Mouse (Mus musculus) MEL (cell line): ENCODE measurements around the gene Nrcam. TPM values are rescaled to one million over a fixed set of nuclear protein-coding genes. Genes with fewer than 3 reads are reported as not detected.

Source experiments
- DNase-seq: peaks from one replicate; pipeline ENCODE4 v3.0.0; 2011; ENCODE audit warnings: low read depth, low spot score
- H3K27ac ChIP-seq: 2 replicates; pipeline ENCODE4 v1.5.1; 2012; ENCODE audit warnings: low read depth, mild to moderate bottlenecking, control low read depth, low read length, moderate library complexity; ENCODE audit not compliant: control insufficient read depth
- H3K27me3 ChIP-seq, 2 experiments: fragments of 150-350 bp in 1 of 2; sonication (generic) in 1 of 2; 2 replicates each; pipeline ENCODE4 v1.6.1; 2012; ENCODE audit warnings: low read length in 2 of 2, mild to moderate bottlenecking in 2 of 2, improper control_type of control experiment in 1 of 2, moderate library complexity in 1 of 2; ENCODE audit not compliant: insufficient read depth in 2 of 2, control insufficient read depth in 1 of 2
- H3K36me3 ChIP-seq, 2 experiments: 2 replicates each; pipeline ENCODE4 v1.6.1; 2012 to 2014; ENCODE audit warnings: low read length in 2 of 2, improper control_type of control experiment in 1 of 2, inconsistent platforms in 1 of 2, mild to moderate bottlenecking in 1 of 2; ENCODE audit not compliant: insufficient read depth in 2 of 2, control insufficient read depth in 1 of 2
- H3K4me1 ChIP-seq, 2 experiments: fragments of 150-350 bp in 1 of 2; sonication (generic) in 1 of 2; 2 replicates each; pipeline ENCODE4 v1.6.1; 2012; ENCODE audit warnings: low read length in 2 of 2, improper control_type of control experiment in 1 of 2, mild to moderate bottlenecking in 1 of 2; ENCODE audit not compliant: insufficient read depth in 2 of 2, control insufficient read depth in 1 of 2
- H3K4me3 ChIP-seq, 2 experiments: fragments of 150-350 bp in 1 of 2; sonication (generic) in 1 of 2; 2 replicates each; pipeline ENCODE4 v1.5.1; 2012; ENCODE audit warnings: low read depth in 2 of 2, low read length in 2 of 2, mild to moderate bottlenecking in 2 of 2, moderate library complexity in 2 of 2, control low read depth in 1 of 2, improper control_type of control experiment in 1 of 2; ENCODE audit not compliant: control insufficient read depth in 1 of 2, insufficient read depth in 1 of 2
- H3K79me2 ChIP-seq: 2 replicates; pipeline ENCODE4 v1.6.1; 2012; ENCODE audit warnings: mild to moderate bottlenecking, low read length, moderate library complexity; ENCODE audit not compliant: control insufficient read depth, poor library complexity, insufficient read depth
- H3K9ac ChIP-seq: 2 replicates; pipeline ENCODE4 v1.6.1; 2012; ENCODE audit warnings: low read depth, mild to moderate bottlenecking, control low read depth, low read length, moderate library complexity; ENCODE audit not compliant: control insufficient read depth, poor library complexity, severe bottlenecking
- H3K9me3 ChIP-seq: fragments of 150-350 bp; sonication (generic); replicated peaks from 2 replicates; pipeline ENCODE4 v1.6.1; 2012; ENCODE audit warnings: mild to moderate bottlenecking, low read length, improper control_type of control experiment, moderate library complexity; ENCODE audit not compliant: insufficient read depth
- CHD1 ChIP-seq: IDR thresholded peaks from 2 replicates; pipeline ENCODE4 v1.6.1; 2012; ENCODE audit warnings: low read depth, mild to moderate bottlenecking, inconsistent platforms, low read length, improper control_type of control experiment
- CTCF ChIP-seq, 3 experiments: IDR thresholded peaks in 2 of 3; conservative IDR thresholded peaks in 1 of 3; 2 replicates each; pipeline ENCODE4 v1.5.1; 2011 to 2012; ENCODE audit warnings: low read length in 3 of 3, low read depth in 2 of 3, mild to moderate bottlenecking in 2 of 3, improper control_type of control experiment in 1 of 3, inconsistent platforms in 1 of 3, mixed read lengths in 1 of 3, moderate library complexity in 1 of 3; ENCODE audit not compliant: control insufficient read depth in 1 of 3, insufficient read depth in 1 of 3, poor library complexity in 1 of 3, severe bottlenecking in 1 of 3
- E2F4 ChIP-seq: IDR thresholded peaks from 2 replicates; pipeline ENCODE4 v1.6.1; 2011; ENCODE audit warnings: low read depth, low read length, improper control_type of control experiment, borderline replicate concordance
- ETS1 ChIP-seq: IDR thresholded peaks from 2 replicates; pipeline ENCODE4 v1.6.1; 2012; ENCODE audit warnings: low read depth, mild to moderate bottlenecking, inconsistent platforms, low read length, improper control_type of control experiment, moderate library complexity
- GATA1 ChIP-seq: IDR thresholded peaks from 2 replicates; pipeline ENCODE4 v1.6.1; 2011; ENCODE audit warnings: low read depth, low read length, improper control_type of control experiment
- HCFC1 ChIP-seq: IDR thresholded peaks from 2 replicates; pipeline ENCODE4 v1.6.1; 2012; ENCODE audit warnings: low read depth, mild to moderate bottlenecking, inconsistent platforms, low read length, improper control_type of control experiment, moderate library complexity
- JUND ChIP-seq: IDR thresholded peaks from 2 replicates; pipeline ENCODE4 v1.6.1; 2011; ENCODE audit warnings: low read depth, mild to moderate bottlenecking, improper control_type of control experiment, low read length
- MAFK ChIP-seq: IDR thresholded peaks from 2 replicates; pipeline ENCODE4 v1.6.1; 2011; ENCODE audit warnings: low read depth, mild to moderate bottlenecking, low read length, improper control_type of control experiment, borderline replicate concordance
- MAX ChIP-seq: IDR thresholded peaks from 2 replicates; pipeline ENCODE4 v1.6.1; 2011; ENCODE audit warnings: low read length, improper control_type of control experiment
- MAZ ChIP-seq: IDR thresholded peaks from 2 replicates; pipeline ENCODE4 v1.6.1; 2012; ENCODE audit warnings: low read depth, mild to moderate bottlenecking, inconsistent platforms, low read length, improper control_type of control experiment
- MEF2A ChIP-seq: IDR thresholded peaks from 2 replicates; pipeline ENCODE4 v1.6.1; 2014; ENCODE audit warnings: low read depth, mild to moderate bottlenecking, inconsistent platforms, low read length, improper control_type of control experiment; ENCODE audit not compliant: poor library complexity, insufficient replicate concordance, severe bottlenecking; ENCODE audit errors: extremely low read depth
- MXI1 ChIP-seq: IDR thresholded peaks from 2 replicates; pipeline ENCODE4 v1.6.1; 2011; ENCODE audit warnings: mild to moderate bottlenecking, low read depth, low read length, improper control_type of control experiment
- MYB ChIP-seq: IDR thresholded peaks from 2 replicates; pipeline ENCODE4 v1.6.1; 2011; ENCODE audit warnings: mild to moderate bottlenecking, low read depth, low read length, improper control_type of control experiment
- NELFE ChIP-seq: IDR thresholded peaks from 2 replicates; pipeline ENCODE4 v1.6.1; 2011; ENCODE audit warnings: low read depth, low read length, improper control_type of control experiment
- NRF1 ChIP-seq: IDR thresholded peaks from 2 replicates; pipeline ENCODE4 v1.6.1; 2014; ENCODE audit warnings: low read depth, mild to moderate bottlenecking, inconsistent platforms, low read length, improper control_type of control experiment, moderate library complexity; ENCODE audit not compliant: poor library complexity, insufficient read depth, severe bottlenecking
- POLR2A ChIP-seq, 2 experiments: IDR thresholded peaks; 2 replicates each; pipeline ENCODE4 v1.6.1; 2011 to 2012; ENCODE audit warnings: low read length in 2 of 2, mild to moderate bottlenecking in 2 of 2, control low read depth in 1 of 2, improper control_type of control experiment in 1 of 2, low read depth in 1 of 2, moderate library complexity in 1 of 2; ENCODE audit not compliant: control insufficient read depth in 1 of 2, insufficient read depth in 1 of 2, poor library complexity in 1 of 2
- RAD21 ChIP-seq: IDR thresholded peaks from 2 replicates; pipeline ENCODE4 v1.6.1; 2011; ENCODE audit warnings: mild to moderate bottlenecking, low read depth, low read length, improper control_type of control experiment
- RCOR1 ChIP-seq: IDR thresholded peaks from 2 replicates; pipeline ENCODE4 v1.6.1; 2012; ENCODE audit warnings: low read depth, mild to moderate bottlenecking, inconsistent platforms, low read length, improper control_type of control experiment
- SIN3A ChIP-seq: IDR thresholded peaks from 2 replicates; pipeline ENCODE4 v1.6.1; 2012; ENCODE audit warnings: low read length, improper control_type of control experiment, inconsistent platforms
- TCF12 ChIP-seq: IDR thresholded peaks from 2 replicates; pipeline ENCODE4 v1.6.1; 2014; ENCODE audit warnings: low read depth, mild to moderate bottlenecking, inconsistent platforms, low read length, improper control_type of control experiment, moderate library complexity
- UBTF ChIP-seq: IDR thresholded peaks from 2 replicates; pipeline ENCODE4 v1.6.1; 2012; ENCODE audit warnings: low read depth, mild to moderate bottlenecking, inconsistent platforms, low read length, improper control_type of control experiment, moderate library complexity, borderline replicate concordance; ENCODE audit not compliant: insufficient read depth
- USF2 ChIP-seq, 2 experiments: IDR thresholded peaks; 2 replicates each; pipeline ENCODE4 v1.6.1; 2011 to 2012; ENCODE audit warnings: improper control_type of control experiment in 2 of 2, low read length in 2 of 2, borderline replicate concordance in 1 of 2, inconsistent platforms in 1 of 2, low read depth in 1 of 2, mild to moderate bottlenecking in 1 of 2; ENCODE audit not compliant: insufficient read depth in 1 of 2
- ZKSCAN1 ChIP-seq: IDR thresholded peaks from 2 replicates; pipeline ENCODE4 v1.6.1; 2012; ENCODE audit warnings: low read depth, mild to moderate bottlenecking, inconsistent platforms, low read length, improper control_type of control experiment, moderate library complexity
- polyA plus RNA-seq, 2 experiments: library from polyadenylated mRNA; stranded (reverse) in 1 of 2; unstranded in 1 of 2; fragments of >175 nt in 1 of 2; fragments of >200 nt in 1 of 2; gene quantifications; 2 replicates each; pipeline versions ENCODE4 v1.2.1 to v1.2.4; 2012; ENCODE audit warnings: low replicate concordance in 2 of 2, low read depth in 1 of 2; ENCODE audit not compliant: insufficient read length in 2 of 2, insufficient read depth in 1 of 2, missing spikeins in 1 of 2
- total RNA-seq: library from RNA; depleted of rRNA; stranded (reverse); fragments of 300-350 nt; gene quantifications from 2 replicates; pipeline ENCODE4 v1.2.3, GENCODE M21; 2012

Nrcam gene
- total and polyA plus RNA-seq, 3 experiments = not detected

- no peak for TF ChIP-seq UBTF
- TF ChIP-seq GATA1 = no peak
- TF ChIP-seq USF2 (IDR thresholded peaks at IDR 0.05; ENCODE audit: borderline replicate concordance in 1 of 2, insufficient read depth in 1 of 2, low read depth in 1 of 2, low read length in 2 of 2) = no peak
- TF ChIP-seq RAD21 = no peak
- no peak for TF ChIP-seq ZKSCAN1
- no peak for TF ChIP-seq MAFK
- no peak for TF ChIP-seq MEF2A
- TF ChIP-seq NELFE = no peak
- no peak for TF ChIP-seq TCF12
- TF ChIP-seq MAZ = no peak
- TF ChIP-seq HCFC1 = no peak
- TF ChIP-seq ETS1 = no peak
- TF ChIP-seq MAX = no peak
- no peaks in the 10 kb centered on the region for H3K27me3 ChIP-seq
- H3K36me3 ChIP-seq = no peaks in the 10 kb centered on the region
- no peaks in the 10 kb centered on the region for H3K79me2 ChIP-seq
- H3K9ac ChIP-seq = no peak overlapping the region
- H3K4me3 ChIP-seq = no peak overlapping the region
- H3K27ac ChIP-seq = no peak overlapping the region
- H3K9me3 ChIP-seq = no peaks in the 10 kb centered on the region
- no peak for DNase-seq
- H3K4me1 ChIP-seq = no peaks in the 10 kb centered on the region
These were observed 94.2 kb downstream of the Nrcam start for GRCm38 (mm10) chr12:44422867-44423255.

- Histone ChIP-seq H3K9me3 (no peaks in the 10 kb centered on the region), H3K9ac (no peak overlapping the region), H3K79me2 (no peaks in the 10 kb centered on the region), H3K4me1 (no peaks in the 10 kb centered on the region), H3K4me3 (no peak overlapping the region), H3K27ac (no peak overlapping the region), H3K36me3 (no peaks in the 10 kb centered on the region), H3K27me3 (no peaks in the 10 kb centered on the region)
- DNase-seq = no peak
- TF ChIP-seq MEF2A (no peak), CTCF (IDR thresholded peaks at IDR 0.05 in 2 of 3, conservative IDR thresholded peaks at IDR 0.05 in 1 of 3; ENCODE audit: control insufficient read depth in 1 of 3, insufficient read depth in 1 of 3, low read depth in 2 of 3, low read length in 3 of 3, poor library complexity in 1 of 3, severe bottlenecking in 1 of 3) (no peak), MXI1 (no peak), UBTF (no peak), SIN3A (no peak), MAZ (no peak), POLR2A (IDR thresholded peaks at IDR 0.05; ENCODE audit: control insufficient read depth in 1 of 2, insufficient read depth in 1 of 2, low read depth in 1 of 2, low read length in 2 of 2, poor library complexity in 1 of 2) (no peak), JUND (no peak), CHD1 (no peak), GATA1 (no peak), NELFE (no peak), NRF1 (no peak), E2F4 (no peak), MYB (no peak), RCOR1 (no peak)
These were observed 95.3 kb downstream of the Nrcam start for GRCm38 (mm10) chr12:44424011-44424410.
